Mouse (Mus musculus): Measurements from ENCODE around the gene Zfp110. TPM values are rescaled to one million over a fixed set of nuclear protein-coding genes. Genes with fewer than 3 reads are reported as not detected.

Zfp110 gene
- total RNA-seq, 1 experiment from 2014 or later = 114 TPM

- ATAC-seq (ENCODE audit: extremely low read depth, insufficient number of reproducible peaks, low FRiP score, poor library complexity, severe bottlenecking) = no peak
Measured at GRCm38 (mm10) chr7:12887585-12887984, 53.0 kb downstream of the Zfp110 start.

DNA sequence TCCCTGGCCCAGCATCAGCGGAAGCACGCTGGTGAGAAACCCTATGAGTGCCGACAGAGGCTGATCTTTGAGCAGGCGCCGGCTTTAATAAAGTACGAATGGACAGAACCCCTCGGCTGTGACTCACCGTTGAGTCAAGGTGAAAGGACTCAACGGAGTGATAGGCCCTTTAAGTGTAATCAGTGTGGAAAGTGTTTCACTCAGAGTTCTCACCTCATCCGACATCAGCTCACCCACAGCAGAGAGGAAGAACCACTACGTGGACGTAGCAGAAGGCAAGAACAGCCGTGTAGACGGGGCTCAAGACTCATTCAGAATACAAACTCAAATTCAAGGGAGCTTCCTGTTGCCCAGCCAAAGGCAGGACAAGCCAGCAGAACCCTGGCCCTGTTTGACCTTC is 56.4 kb downstream of the Zfp110 start:
- no peak for ATAC-seq (ENCODE audit: extremely low read depth, insufficient number of reproducible peaks, low FRiP score, poor library complexity, severe bottlenecking)

DNA sequence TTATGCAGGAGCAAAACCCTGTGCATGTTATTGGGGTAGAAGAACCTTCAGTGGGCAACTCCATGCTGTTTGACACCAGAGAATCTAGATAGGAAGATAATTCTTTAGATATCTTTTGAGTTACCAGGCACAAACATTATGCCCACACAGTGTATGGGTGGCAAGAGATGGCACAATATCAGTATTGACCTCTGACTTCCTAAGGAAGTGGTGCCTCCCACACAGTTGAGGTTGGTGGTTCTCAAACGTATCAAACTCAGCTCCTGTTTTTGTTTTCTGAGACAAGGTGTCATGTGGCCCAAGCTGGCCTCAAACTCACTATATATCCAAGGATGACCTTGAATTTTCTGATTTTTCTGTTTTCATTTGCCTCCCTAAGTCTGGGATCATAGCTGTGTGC is 56.8 kb downstream of the Zfp110 start:
- ATAC-seq (ENCODE audit: extremely low read depth, insufficient number of reproducible peaks, low FRiP score, poor library complexity, severe bottlenecking) = no peak

DNA sequence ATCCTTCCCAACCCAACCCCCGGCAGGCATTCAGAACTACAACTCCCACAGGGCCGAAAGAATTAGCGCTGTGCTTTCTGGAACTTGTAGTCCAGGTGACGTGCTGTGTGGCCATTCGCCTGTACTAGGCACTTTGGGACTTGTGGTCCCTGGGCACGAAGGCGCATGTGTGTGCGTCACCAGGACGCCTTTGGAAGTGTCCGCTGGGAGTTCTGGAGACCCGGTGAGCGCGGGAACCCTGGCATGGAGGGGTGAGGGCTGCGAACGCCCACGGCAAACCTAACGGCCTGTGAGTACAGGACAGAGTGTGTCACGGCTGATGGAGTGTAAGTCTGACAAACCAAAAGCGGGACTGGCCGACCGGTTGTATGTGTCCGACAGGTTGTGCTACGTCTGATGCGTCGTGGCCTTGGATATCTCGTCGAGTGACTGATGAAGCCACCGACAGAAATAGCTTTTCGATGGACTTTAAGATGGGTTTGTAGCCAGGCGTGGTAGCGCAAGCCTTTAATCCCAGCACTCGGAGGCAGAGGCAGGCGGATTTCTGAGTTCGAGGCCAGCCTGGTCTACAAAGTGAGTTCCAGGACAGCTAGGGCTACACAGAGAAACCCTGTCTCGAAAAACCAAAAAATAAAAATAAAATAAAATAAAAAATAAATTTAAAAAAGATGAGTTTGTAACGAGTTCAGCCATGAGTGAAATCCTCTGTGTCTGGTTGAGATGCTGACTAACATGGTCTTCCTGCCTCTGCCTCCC is 63.3 kb downstream of the Zfp110 start, which contains the start of gene Zscan22:
Zscan22 (plus strand) TSS at position 161 of the 756 bp plus-strand sequence.
- peak; percentile 98 for ATAC-seq (ENCODE audit: extremely low read depth, insufficient number of reproducible peaks, low FRiP score, poor library complexity, severe bottlenecking)

Other genes with a start within 250 kb of the Zfp110 start
- 0.12 TPM in 2 replicates for gene Vmn2r53, start 226.0 kb upstream of the Zfp110 start, total RNA-seq (2017)
- not detected in 2 replicates for gene Vmn2r54, start 194.4 kb upstream of the Zfp110 start, total RNA-seq (2017)
- not detected in 2 replicates for gene Vmn2r55, start 149.8 kb upstream of the Zfp110 start, total RNA-seq (2017)
- not detected in 2 replicates for gene Vmn2r56, start 99.8 kb upstream of the Zfp110 start, total RNA-seq (2017)
- 0.98 and 2.9 TPM in 2 replicates for gene Zscan18, start 31.1 kb upstream of the Zfp110 start, total RNA-seq (2017)
- gene Zfp329, start 15.9 kb upstream of the Zfp110 start, total RNA-seq (2017) = 24.2 and 29.3 TPM in 2 replicates
- gene Zfp128, start 46.4 kb downstream of the Zfp110 start, total RNA-seq (2017) = 2.9 and 4.8 TPM in 2 replicates
- 3.6 and 5.9 TPM in 2 replicates for gene Zscan22, start 63.1 kb downstream of the Zfp110 start, total RNA-seq (2017)
- 425 and 483 TPM in 2 replicates for gene Rps5, start 87.5 kb downstream of the Zfp110 start, total RNA-seq (2017)
- gene Rnf225, start 92.7 kb downstream of the Zfp110 start, total RNA-seq (2017) = 1.2 and 1.7 TPM in 2 replicates
- gene Zfp324, start 131.1 kb downstream of the Zfp110 start, total RNA-seq (2017) = 5.0 and 5.5 TPM in 2 replicates
- gene Zfp446, start 143.1 kb downstream of the Zfp110 start, total RNA-seq (2017) = 5.1 and 7.4 TPM in 2 replicates
- gene Slc27a5, start 163.4 kb downstream of the Zfp110 start, total RNA-seq (2017) = 0.81 TPM in 1 of 2 replicates, not detected in the other
- 194 and 199 TPM in 2 replicates for gene Trim28, start 164.4 kb downstream of the Zfp110 start, total RNA-seq (2017)
- gene Zbtb45, start 175.3 kb downstream of the Zfp110 start, total RNA-seq (2017) = 1.1 and 3.6 TPM in 2 replicates
- gene Chmp2a, start 200.0 kb downstream of the Zfp110 start, total RNA-seq (2017) = 199 and 209 TPM in 2 replicates
- 75.1 and 83.5 TPM in 2 replicates for gene Ube2m, start 203.5 kb downstream of the Zfp110 start, total RNA-seq (2017)
- gene Mzf1, start 220.0 kb downstream of the Zfp110 start, total RNA-seq (2017) = 0.70 and 1.1 TPM in 2 replicates

Measured in neutrophil, adult 5-6 weeks (primary cell).